Mouse (Mus musculus): ENCODE results near the gene Slc17a6. TPM values are rescaled to one million over a fixed set of nuclear protein-coding genes. Genes with fewer than 3 reads are reported as not detected.

The Slc17a6 gene
- 0.16 and 0.40 TPM in 2 replicates for total RNA-seq (2012; rRNA removed)

GRCm38 (mm10) chr7:51621694-51622145, at the start of gene Slc17a6:
TSS of gene Slc17a6 (plus strand) at chr7:51622006.
- no peaks in the 10 kb centered on the region for H3K9me3 ChIP-seq (ENCODE audit: control insufficient read depth, insufficient read depth, low read depth, low read length)
- peak within 1 kb of the TSS; percentile 44 to 60; a peak in 3 of 4 replicates for H3K4me3 ChIP-seq (ENCODE audit: insufficient read depth in 1 of 2, low read depth in 1 of 2, low read length in 2 of 2, poor library complexity in 1 of 2, severe bottlenecking in 1 of 2)
- H3K36me3 ChIP-seq (ENCODE audit: control insufficient read depth, insufficient read depth, low read length, poor library complexity, severe bottlenecking), result no peaks in the 10 kb centered on the region
- peak; percentile 72 for DNase-seq (ENCODE audit: low read depth, low spot score)
- no peak within 1 kb of the TSS for H3K27ac ChIP-seq (ENCODE audit: insufficient read depth, low read depth, low read length, poor library complexity, severe bottlenecking)
- TF ChIP-seq ZC3H11A (IDR thresholded peaks at IDR 0.05; ENCODE audit: borderline replicate concordance, low read depth, low read length), result no peak
- TF ChIP-seq HCFC1 (IDR thresholded peaks at IDR 0.05; ENCODE audit: borderline replicate concordance, insufficient read depth, low read length), result no peak
- TF ChIP-seq ZNF384 (IDR thresholded peaks at IDR 0.05; ENCODE audit: low read depth, low read length), result no peak
- no peak for TF ChIP-seq CHD2 (IDR thresholded peaks at IDR 0.05; ENCODE audit: low read depth, low read length)
- TF ChIP-seq MAFK (IDR thresholded peaks at IDR 0.05; ENCODE audit: insufficient read depth, low read depth, low read length), result no peak
- H3K4me1 ChIP-seq (ENCODE audit: control insufficient read depth in 2 of 2, insufficient read depth in 2 of 2, low read length in 2 of 2, poor library complexity in 1 of 2), result no peaks in the 10 kb centered on the region; a peak in 1 of 4 replicates
- no peak within 1 kb of the TSS for H3K9ac ChIP-seq (ENCODE audit: insufficient read depth, low read depth, low read length, poor library complexity, severe bottlenecking)
- in situ Hi-C loops (cut with MboI; ENCODE audit: low sequenced_read_pairs in 2 of 2, unreplicated experiment in 2 of 2), result no loop called here

GRCm38 (mm10) chr7:51600021-51600420, 21.8 kb upstream of the Slc17a6 start:
- no peaks in the 10 kb centered on the region for H3K9me3 ChIP-seq (ENCODE audit: control insufficient read depth, insufficient read depth, low read depth, low read length)
- no peak overlapping the region for H3K4me3 ChIP-seq (ENCODE audit: insufficient read depth in 1 of 2, low read depth in 1 of 2, low read length in 2 of 2, poor library complexity in 1 of 2, severe bottlenecking in 1 of 2)
- H3K9ac ChIP-seq (ENCODE audit: insufficient read depth, low read depth, low read length, poor library complexity, severe bottlenecking), result no peak overlapping the region
- H3K4me1 ChIP-seq (ENCODE audit: control insufficient read depth in 2 of 2, insufficient read depth in 2 of 2, low read length in 2 of 2, poor library complexity in 1 of 2), result no peaks in the 10 kb centered on the region
- TF ChIP-seq MAFK (IDR thresholded peaks at IDR 0.05; ENCODE audit: insufficient read depth, low read depth, low read length), result no peak
- TF ChIP-seq CHD2 (IDR thresholded peaks at IDR 0.05; ENCODE audit: low read depth, low read length), result no peak
- TF ChIP-seq ZNF384 (IDR thresholded peaks at IDR 0.05; ENCODE audit: low read depth, low read length), result no peak
- no peak for TF ChIP-seq HCFC1 (IDR thresholded peaks at IDR 0.05; ENCODE audit: borderline replicate concordance, insufficient read depth, low read length)
- no peak for TF ChIP-seq ZC3H11A (IDR thresholded peaks at IDR 0.05; ENCODE audit: borderline replicate concordance, low read depth, low read length)
- in situ Hi-C loops (cut with MboI; ENCODE audit: low sequenced_read_pairs in 2 of 2, unreplicated experiment in 2 of 2), result no loop called here
- DNase-seq (ENCODE audit: low read depth, low spot score), result no peak
- H3K27ac ChIP-seq (ENCODE audit: insufficient read depth, low read depth, low read length, poor library complexity, severe bottlenecking), result no peak overlapping the region
- H3K36me3 ChIP-seq (ENCODE audit: control insufficient read depth, insufficient read depth, low read length, poor library complexity, severe bottlenecking), result no peaks in the 10 kb centered on the region

DNA sequence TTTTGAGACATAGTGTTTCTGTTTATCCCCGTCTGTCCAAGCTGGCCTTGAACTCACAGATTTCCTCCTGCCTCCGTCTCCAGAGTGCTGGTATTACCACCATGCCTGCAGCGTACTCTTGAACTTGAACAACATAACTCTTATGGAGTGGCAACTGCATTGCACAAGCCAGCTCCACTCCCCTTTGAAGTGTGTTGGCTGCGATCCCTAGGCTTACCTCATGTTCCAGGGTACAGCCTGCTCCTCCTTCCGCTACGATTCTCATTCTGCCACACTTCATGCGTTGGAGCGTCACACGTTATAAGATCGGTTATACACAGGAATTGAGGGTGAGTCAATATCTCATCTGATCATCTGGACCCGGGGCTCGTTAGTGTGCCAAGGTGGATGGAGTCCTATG, 18.1 kb upstream of the Slc17a6 start:
- DNase-seq (ENCODE audit: low read depth, low spot score), result no peak
- TF ChIP-seq ZNF384 (IDR thresholded peaks at IDR 0.05; ENCODE audit: low read depth, low read length) (no peak), MAFK (IDR thresholded peaks at IDR 0.05; ENCODE audit: insufficient read depth, low read depth, low read length) (no peak), HCFC1 (IDR thresholded peaks at IDR 0.05; ENCODE audit: borderline replicate concordance, insufficient read depth, low read length) (no peak), CHD2 (IDR thresholded peaks at IDR 0.05; ENCODE audit: low read depth, low read length) (no peak), ZC3H11A (IDR thresholded peaks at IDR 0.05; ENCODE audit: borderline replicate concordance, low read depth, low read length) (no peak)
- H3K36me3 ChIP-seq (ENCODE audit: control insufficient read depth, insufficient read depth, low read length, poor library complexity, severe bottlenecking), result no peaks in the 10 kb centered on the region
- in situ Hi-C loops (cut with MboI; ENCODE audit: low sequenced_read_pairs in 2 of 2, unreplicated experiment in 2 of 2), result no loop called here
- H3K4me1 ChIP-seq (ENCODE audit: control insufficient read depth in 2 of 2, insufficient read depth in 2 of 2, low read length in 2 of 2, poor library complexity in 1 of 2), result no peaks in the 10 kb centered on the region
- no peak overlapping the region for H3K27ac ChIP-seq (ENCODE audit: insufficient read depth, low read depth, low read length, poor library complexity, severe bottlenecking)
- no peaks in the 10 kb centered on the region for H3K9me3 ChIP-seq (ENCODE audit: control insufficient read depth, insufficient read depth, low read depth, low read length)
- H3K9ac ChIP-seq (ENCODE audit: insufficient read depth, low read depth, low read length, poor library complexity, severe bottlenecking), result no peak overlapping the region
- no peak overlapping the region for H3K4me3 ChIP-seq (ENCODE audit: insufficient read depth in 1 of 2, low read depth in 1 of 2, low read length in 2 of 2, poor library complexity in 1 of 2, severe bottlenecking in 1 of 2)

GRCm38 (mm10) chr7:51614404-51614803, 7.4 kb upstream of the Slc17a6 start:
- Histone ChIP-seq H3K4me3 (ENCODE audit: insufficient read depth in 1 of 2, low read depth in 1 of 2, low read length in 2 of 2, poor library complexity in 1 of 2, severe bottlenecking in 1 of 2) (no peak overlapping the region), H3K9ac (ENCODE audit: insufficient read depth, low read depth, low read length, poor library complexity, severe bottlenecking) (no peak overlapping the region), H3K27ac (ENCODE audit: insufficient read depth, low read depth, low read length, poor library complexity, severe bottlenecking) (no peak overlapping the region), H3K4me1 (ENCODE audit: control insufficient read depth in 2 of 2, insufficient read depth in 2 of 2, low read length in 2 of 2, poor library complexity in 1 of 2) (no peaks in the 10 kb centered on the region; a peak in 1 of 4 replicates), H3K9me3 (ENCODE audit: control insufficient read depth, insufficient read depth, low read depth, low read length) (no peaks in the 10 kb centered on the region), H3K36me3 (ENCODE audit: control insufficient read depth, insufficient read depth, low read length, poor library complexity, severe bottlenecking) (no peaks in the 10 kb centered on the region)
- DNase-seq (ENCODE audit: low read depth, low spot score), result no peak
- in situ Hi-C loops (cut with MboI; ENCODE audit: low sequenced_read_pairs in 2 of 2, unreplicated experiment in 2 of 2), result no loop called here
- TF ChIP-seq ZC3H11A (IDR thresholded peaks at IDR 0.05; ENCODE audit: borderline replicate concordance, low read depth, low read length) (0 out of 2 replicates have a peak, but pooled peaks have one; percentile 6), ZNF384 (IDR thresholded peaks at IDR 0.05; ENCODE audit: low read depth, low read length) (no peak), MAFK (IDR thresholded peaks at IDR 0.05; ENCODE audit: insufficient read depth, low read depth, low read length) (no peak)

DNA sequence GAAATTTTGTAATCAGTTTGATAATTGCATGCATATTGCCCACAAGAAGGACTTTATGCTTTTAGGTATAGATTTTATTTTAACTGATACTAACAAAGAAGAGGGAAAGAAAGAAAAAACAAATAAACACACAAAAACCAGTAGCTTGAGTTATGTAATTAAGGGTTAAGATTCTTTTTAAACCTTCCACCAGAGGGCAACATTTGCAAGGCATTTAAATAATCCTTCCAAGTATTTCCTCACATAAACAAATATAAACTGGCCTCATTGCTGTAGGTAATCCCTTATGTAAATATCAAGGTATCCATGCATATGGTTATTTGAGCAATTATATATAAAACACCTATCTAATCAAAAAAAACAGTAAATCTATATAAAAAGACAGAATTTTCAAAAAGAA, 3.9 kb upstream of the Slc17a6 start:
- no peaks in the 10 kb centered on the region for H3K9me3 ChIP-seq (ENCODE audit: control insufficient read depth, insufficient read depth, low read depth, low read length)
- TF ChIP-seq ZC3H11A (IDR thresholded peaks at IDR 0.05; ENCODE audit: borderline replicate concordance, low read depth, low read length), result no peak
- in situ Hi-C loops (cut with MboI; ENCODE audit: low sequenced_read_pairs in 2 of 2, unreplicated experiment in 2 of 2), result no loop called here
- H3K36me3 ChIP-seq (ENCODE audit: control insufficient read depth, insufficient read depth, low read length, poor library complexity, severe bottlenecking), result no peaks in the 10 kb centered on the region
- no peak for DNase-seq (ENCODE audit: low read depth, low spot score)
- H3K4me1 ChIP-seq (ENCODE audit: control insufficient read depth in 2 of 2, insufficient read depth in 2 of 2, low read length in 2 of 2, poor library complexity in 1 of 2), result no peaks in the 10 kb centered on the region; a peak in 1 of 4 replicates
- no peak overlapping the region for H3K4me3 ChIP-seq (ENCODE audit: insufficient read depth in 1 of 2, low read depth in 1 of 2, low read length in 2 of 2, poor library complexity in 1 of 2, severe bottlenecking in 1 of 2)
- H3K9ac ChIP-seq (ENCODE audit: insufficient read depth, low read depth, low read length, poor library complexity, severe bottlenecking), result no peak overlapping the region
- no peak overlapping the region for H3K27ac ChIP-seq (ENCODE audit: insufficient read depth, low read depth, low read length, poor library complexity, severe bottlenecking)

All from ES-E14 (cell line).